Mouse (Mus musculus) adrenal gland, adult 10 weeks (tissue): ENCODE results near the gene Mdfic. TPM values are rescaled to one million over a fixed set of nuclear protein-coding genes. Genes with fewer than 3 reads are reported as not detected.

Experiments
- polyA plus RNA-seq: library from polyadenylated mRNA; stranded (reverse); fragments of 350-450 nt; fragmentation: Illumina TruSeq; extraction: RNeasy Lipid Tissue Mini Kit (QIAGEN cat#74804); gene quantifications from one replicate; pipeline ENCODE4 v1.2.3, GENCODE M21; 2014; ENCODE audit warnings: low read depth, low replicate concordance

Mdfic gene
- polyA plus RNA-seq, result 197 TPM

DNA sequence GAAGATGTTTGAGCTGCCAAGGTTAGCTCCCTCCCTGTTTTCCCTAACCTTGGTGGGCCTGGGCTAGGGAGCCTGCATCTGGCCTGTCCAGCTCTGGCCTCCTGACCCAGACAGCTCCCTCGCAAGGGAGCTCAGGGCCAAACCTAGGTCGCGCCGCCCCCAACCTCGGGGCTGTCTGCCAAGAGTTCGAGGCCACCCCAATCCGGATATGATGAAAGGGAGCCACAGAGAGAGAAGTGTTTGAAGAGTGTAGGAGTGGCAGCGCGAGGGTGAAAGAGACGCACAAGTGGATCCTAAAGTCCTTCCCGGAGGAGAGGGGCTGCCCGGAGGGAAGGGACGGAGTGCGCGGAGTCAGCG, at the start of gene Mdfic:
Gene Mdfic, plus strand, starts transcription at position 201 of the 357 bp plus-strand sequence.

